Mouse (Mus musculus) kidney, adult 2 months (tissue): Measurements from ENCODE around the gene Serpinb13. TPM values are rescaled to one million over a fixed set of nuclear protein-coding genes. Genes with fewer than 3 reads are reported as not detected.

Experiments used
- DNase-seq: peaks from one replicate; pipeline ENCODE4 v3.0.0; 2021
- H3K27ac ChIP-seq: fragments of 200-500 bp; 2 replicates; pipeline ENCODE4 v1.5.1; 2012; ENCODE audit warnings: low read depth, low read length, control low read depth, inconsistent platforms; ENCODE audit not compliant: insufficient read depth
- H3K27me3 ChIP-seq: fragments of 200-500 bp; replicated peaks from 2 replicates; pipeline ENCODE4 v1.6.1; 2012; ENCODE audit warnings: mild to moderate bottlenecking, moderate library complexity, low read length, inconsistent platforms; ENCODE audit not compliant: control insufficient read depth, insufficient read depth
- H3K36me3 ChIP-seq: fragments of 200-500 bp; 2 replicates; pipeline ENCODE4 v1.6.1; 2012; ENCODE audit warnings: mild to moderate bottlenecking, moderate library complexity, low read length, inconsistent platforms; ENCODE audit not compliant: control insufficient read depth, insufficient read depth
- H3K4me1 ChIP-seq: fragments of 200-500 bp; 2 replicates; pipeline ENCODE4 v1.6.1; 2011; ENCODE audit warnings: low read length; ENCODE audit not compliant: control insufficient read depth, insufficient read depth
- H3K4me3 ChIP-seq: fragments of 200-500 bp; 2 replicates; pipeline ENCODE4 v1.5.1; 2011; ENCODE audit warnings: mild to moderate bottlenecking, low read depth, low read length, control low read depth; ENCODE audit not compliant: insufficient read depth
- CTCF ChIP-seq: fragments of 200-500 bp; conservative IDR thresholded peaks from 2 replicates; pipeline ENCODE4 v1.5.1; 2011; ENCODE audit warnings: low read depth, mild to moderate bottlenecking, control low read depth, low read length, moderate library complexity, mixed read lengths; ENCODE audit not compliant: insufficient read depth, insufficient read length
- POLR2A ChIP-seq: fragments of 200-500 bp; IDR thresholded peaks from one replicate; pipeline ENCODE4 v1.6.1; 2011; ENCODE audit warnings: low read depth, low read length, control low read depth
- WGBS: fragments of 180-500 bp; shearing (Covaris S2); methylation state at CpG from one replicate; pipeline ENCODE4 v1.1.7; 2018; 5-methylcytosine and 5-hydroxymethylcytosine counted together
- polyA plus RNA-seq: library from polyadenylated mRNA; depleted of rRNA; stranded (reverse); fragments of >200 nt; gene quantifications from 2 replicates; pipeline ENCODE4 v1.2.3, GENCODE M21; 2012; rRNA removed

Gene Serpinb13
- not detected in 2 replicates for polyA plus RNA-seq

DNA sequence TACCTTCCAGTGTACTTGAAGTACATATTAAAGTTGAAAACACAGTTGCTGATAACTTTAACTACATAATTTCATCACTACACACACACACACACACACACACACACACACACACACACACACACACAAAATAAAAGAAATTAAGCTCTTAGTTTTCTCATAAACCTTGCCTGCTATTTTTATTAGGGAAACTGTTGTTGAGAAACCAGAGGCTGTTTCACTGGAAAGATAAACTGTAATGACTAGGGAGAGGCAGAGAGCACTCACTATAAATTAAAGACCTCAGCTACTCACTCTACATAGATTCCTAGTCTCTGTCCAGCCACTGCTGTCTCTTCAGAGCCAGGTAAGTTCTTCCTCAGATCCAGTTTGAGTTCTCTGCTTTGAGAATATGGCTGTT, at the start of gene Serpinb13:
Gene Serpinb13 (plus strand): TSS at position 301 of the 400 bp plus-strand sequence.
- no peak within 1 kb of the TSS for H3K4me3 ChIP-seq
- TF ChIP-seq CTCF (no peak), POLR2A (no peak)
- no peak within 1 kb of the TSS for H3K27ac ChIP-seq
- no peaks in the 10 kb centered on the region for H3K36me3 ChIP-seq
- H3K4me1 ChIP-seq: no peaks in the 10 kb centered on the region
- H3K27me3 ChIP-seq: no peaks in the 10 kb centered on the region
- DNase-seq: no peak

DNA sequence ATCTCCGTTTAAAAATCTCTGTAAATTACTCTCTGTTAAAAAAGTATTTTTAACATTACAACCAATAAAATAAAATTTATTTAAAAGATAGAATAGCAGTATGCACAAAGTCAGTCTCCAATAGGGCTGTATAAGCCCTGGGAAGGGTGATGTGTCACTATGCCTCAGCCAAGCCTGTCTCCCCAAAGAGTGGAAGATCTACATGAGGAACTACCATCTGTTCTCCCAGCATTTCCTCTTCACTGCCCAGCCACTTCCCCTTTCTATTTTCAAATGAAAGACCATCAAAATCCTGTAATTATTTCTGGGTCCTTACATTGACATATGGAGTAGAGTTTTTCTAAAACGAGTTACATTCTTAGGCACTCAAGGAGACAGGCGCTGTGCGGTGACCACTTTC, 48.8 kb upstream of the Serpinb13 start:
- peak; percentile 2 for DNase-seq
- H3K4me1 ChIP-seq: no peaks in the 10 kb centered on the region
- no peak overlapping the region for H3K27ac ChIP-seq
- no peak overlapping the region for H3K4me3 ChIP-seq
- TF ChIP-seq CTCF (no peak), POLR2A (no peak)
- 79% methylated on average over 4 of the region's 4 CpGs for WGBS
- H3K36me3 ChIP-seq: no peaks in the 10 kb centered on the region
- no peaks in the 10 kb centered on the region; the same call in 1 of the 2 replicates for H3K27me3 ChIP-seq

DNA sequence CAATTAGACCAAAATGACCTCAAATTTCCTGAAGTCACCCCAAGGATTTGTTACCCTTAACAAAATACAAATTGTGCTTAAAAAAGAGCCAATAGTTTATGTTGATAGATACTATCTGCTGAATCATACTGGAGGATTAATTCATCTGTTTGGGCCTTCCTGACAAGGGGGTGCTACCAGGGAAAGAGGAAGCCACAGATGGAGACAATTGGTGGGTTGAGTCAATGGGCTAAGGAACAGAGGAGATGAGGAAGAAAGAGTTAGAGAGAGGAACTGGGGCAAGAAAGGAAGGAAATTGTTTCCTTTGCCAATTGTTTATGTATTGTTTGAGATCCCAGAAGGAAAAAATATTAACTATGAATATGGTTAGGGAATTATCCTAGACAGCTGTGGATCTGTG, 47.1 kb upstream of the Serpinb13 start:
- no peak overlapping the region for H3K4me3 ChIP-seq
- H3K36me3 ChIP-seq: no peaks in the 10 kb centered on the region
- H3K27ac ChIP-seq: no peak overlapping the region
- no peaks in the 10 kb centered on the region for H3K4me1 ChIP-seq
- H3K27me3 ChIP-seq: no peaks in the 10 kb centered on the region; the same call in 1 of the 2 replicates
- TF ChIP-seq POLR2A: no peak
- no peak for TF ChIP-seq CTCF
- no peak for DNase-seq

DNA sequence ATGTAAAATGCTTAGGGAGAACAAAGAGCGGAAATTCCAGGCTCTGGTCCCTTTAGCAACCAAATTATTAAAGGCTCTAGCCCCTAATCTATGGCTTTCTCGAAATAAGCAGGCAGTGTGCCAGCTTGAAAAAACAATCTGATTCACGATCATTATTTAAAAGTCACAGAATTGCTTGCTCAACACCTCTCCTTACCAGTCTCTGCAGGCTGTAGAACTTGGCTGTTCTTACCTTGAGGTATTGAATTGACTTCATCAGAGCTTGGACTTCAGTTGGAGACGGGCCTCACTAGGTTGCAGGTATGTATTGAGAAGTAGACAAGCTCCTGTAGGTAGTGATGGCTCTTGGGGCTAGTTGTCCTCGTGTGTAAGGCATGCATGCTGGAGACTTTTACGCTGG, 46.5 kb upstream of the Serpinb13 start, which contains the start of gene Serpinb12:
Gene Serpinb12 (plus strand): TSS at position 185 of the 400 bp plus-strand sequence.
- Histone ChIP-seq H3K27ac (no peak within 1 kb of the TSS), H3K36me3 (no peaks in the 10 kb centered on the region), H3K4me3 (no peak within 1 kb of the TSS), H3K27me3 (no peaks in the 10 kb centered on the region; the same call in 1 of the 2 replicates), H3K4me1 (no peaks in the 10 kb centered on the region)
- TF ChIP-seq CTCF (no peak), POLR2A (no peak)
- DNase-seq: no peak
- WGBS: 77% methylated on average over 6 of the region's 6 CpGs

DNA sequence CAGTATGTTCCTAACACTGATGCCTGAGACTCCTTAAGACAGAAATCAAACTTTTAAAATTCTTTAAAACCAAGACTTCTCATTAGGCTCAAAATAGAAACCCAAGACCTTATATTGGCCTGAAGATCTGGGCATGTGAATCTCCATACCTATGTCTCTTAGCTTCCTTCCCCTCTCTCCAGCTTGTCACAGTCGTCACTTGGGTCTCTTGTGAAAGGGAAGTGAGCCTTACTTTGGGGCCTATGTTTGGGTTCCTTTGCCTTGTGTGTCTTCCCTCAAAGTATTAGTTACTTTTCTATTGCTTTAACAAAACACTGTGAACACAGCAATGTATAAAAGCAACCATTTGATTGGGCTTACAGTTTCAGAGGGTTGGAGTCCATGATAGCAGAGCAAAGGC, 33.6 kb upstream of the Serpinb13 start:
- Histone ChIP-seq H3K27ac (no peak overlapping the region), H3K4me1 (no peaks in the 10 kb centered on the region), H3K4me3 (no peak overlapping the region), H3K36me3 (no peaks in the 10 kb centered on the region), H3K27me3 (no peaks in the 10 kb centered on the region)
- DNase-seq: no peak
- TF ChIP-seq POLR2A (no peak), CTCF (no peak)
- 78% methylated on average over 1 of the region's 1 CpGs for whole genome bisulfite sequencing

DNA sequence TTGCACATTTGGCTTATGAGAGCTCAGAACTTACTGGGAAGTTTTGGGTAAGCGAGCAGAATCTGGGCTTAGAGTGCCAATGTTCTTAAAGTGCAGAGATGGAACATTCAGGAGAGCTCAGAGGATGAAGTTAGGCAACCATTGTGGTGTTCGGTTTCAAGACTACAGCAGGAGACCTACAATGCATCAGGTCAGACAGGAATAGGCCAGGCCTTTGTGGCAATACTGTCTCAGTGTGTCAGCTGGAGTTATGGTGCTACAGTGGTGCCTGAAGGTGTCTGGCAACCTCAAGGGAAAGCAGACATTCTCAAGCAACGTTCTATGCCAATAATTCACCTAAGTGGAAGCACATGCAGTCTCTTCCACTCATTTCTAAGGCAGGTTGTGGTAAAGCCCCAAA, 20.8 kb upstream of the Serpinb13 start:
- no peaks in the 10 kb centered on the region for H3K27me3 ChIP-seq
- no peak overlapping the region for H3K27ac ChIP-seq
- H3K4me3 ChIP-seq: no peak overlapping the region
- H3K4me1 ChIP-seq: no peaks in the 10 kb centered on the region
- DNase-seq: no peak
- no peaks in the 10 kb centered on the region for H3K36me3 ChIP-seq
- 78% methylated on average over 3 of the region's 3 CpGs for WGBS
- TF ChIP-seq POLR2A: no peak
- no peak for TF ChIP-seq CTCF

DNA sequence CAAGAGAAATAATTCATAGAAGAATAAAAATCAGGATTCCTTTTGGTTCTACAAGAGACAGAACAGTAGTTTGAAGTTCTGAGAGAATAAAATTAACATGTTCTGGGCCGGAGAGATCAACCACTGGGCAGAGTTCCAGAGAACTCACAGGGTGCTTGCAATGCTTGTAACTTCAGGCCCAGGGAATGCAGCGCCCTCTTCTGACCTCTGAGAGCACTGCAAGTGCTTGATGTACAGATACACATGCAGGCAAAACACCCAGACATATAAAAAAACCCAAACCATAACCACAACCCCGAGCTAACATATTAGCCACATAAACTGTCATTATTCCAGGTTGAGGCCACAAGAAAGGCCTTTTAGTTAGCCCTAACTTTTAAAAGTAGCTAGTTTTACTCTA, 19.8 kb upstream of the Serpinb13 start:
- peak; percentile 6 for DNase-seq
- 32% methylated on average over 3 of the region's 3 CpGs for WGBS
- no peak overlapping the region for H3K27ac ChIP-seq
- peak; percentile 36 for TF ChIP-seq CTCF
- TF ChIP-seq POLR2A: no peak
- no peaks in the 10 kb centered on the region for H3K27me3 ChIP-seq
- H3K4me3 ChIP-seq: no peak overlapping the region
- no peaks in the 10 kb centered on the region for H3K36me3 ChIP-seq
- H3K4me1 ChIP-seq: no peaks in the 10 kb centered on the region
